Mouse (Mus musculus) heart, postnatal 0 days (tissue): ENCODE measurements around the gene Olfr780.

Experiments used
- CTCF ChIP-seq: IDR thresholded peaks from 2 replicates; pipeline ENCODE4 v1.5.1; 2016; ENCODE audit warnings: antibody characterized with exemption, control low read depth, low read depth
- EP300 ChIP-seq: IDR thresholded peaks from 2 replicates; pipeline ENCODE4 v1.6.1; 2016; ENCODE audit warnings: antibody characterized with exemption, low read depth

DNA sequence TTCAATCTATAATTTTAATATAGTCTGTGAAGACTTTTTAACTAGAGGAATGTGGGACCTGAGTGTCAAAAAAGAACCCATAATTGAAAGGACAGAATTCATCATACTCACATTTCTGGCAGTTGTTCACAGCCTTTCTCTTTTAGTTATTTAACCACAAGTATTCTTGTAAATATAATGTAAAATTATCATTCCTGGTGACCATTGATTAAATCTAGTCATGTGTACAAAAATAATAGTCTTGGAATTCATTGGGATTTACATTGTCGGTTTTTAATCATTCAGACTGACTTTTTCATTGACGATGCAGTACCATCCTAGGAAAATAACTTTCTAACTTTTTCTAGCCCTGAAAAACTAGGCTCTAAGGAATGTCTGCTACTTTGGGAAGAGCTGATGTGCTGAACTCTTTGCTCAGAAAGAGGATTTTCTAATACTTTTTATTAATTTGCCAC, 46.8 kb upstream of the Olfr780 start, which contains the start of gene Olfr777:
- no peak for TF ChIP-seq CTCF
- no peak for TF ChIP-seq EP300
